Mouse (Mus musculus) ES-Bruce4 (cell line): Measurements from ENCODE around the gene Nfkbia.

Source experiments
- CTCF ChIP-seq: IDR thresholded peaks from one replicate; pipeline ENCODE4 v1.8.1; 2011; ENCODE audit warnings: low read depth, low read length
- EP300 ChIP-seq: IDR thresholded peaks from 2 replicates; pipeline ENCODE4 v1.6.1; 2011; ENCODE audit warnings: low read depth, low read length; ENCODE audit not compliant: insufficient read depth
- POLR2A ChIP-seq: IDR thresholded peaks from one replicate; pipeline ENCODE4 v1.8.1; 2011; ENCODE audit warnings: low read length; ENCODE audit not compliant: insufficient read depth

DNA sequence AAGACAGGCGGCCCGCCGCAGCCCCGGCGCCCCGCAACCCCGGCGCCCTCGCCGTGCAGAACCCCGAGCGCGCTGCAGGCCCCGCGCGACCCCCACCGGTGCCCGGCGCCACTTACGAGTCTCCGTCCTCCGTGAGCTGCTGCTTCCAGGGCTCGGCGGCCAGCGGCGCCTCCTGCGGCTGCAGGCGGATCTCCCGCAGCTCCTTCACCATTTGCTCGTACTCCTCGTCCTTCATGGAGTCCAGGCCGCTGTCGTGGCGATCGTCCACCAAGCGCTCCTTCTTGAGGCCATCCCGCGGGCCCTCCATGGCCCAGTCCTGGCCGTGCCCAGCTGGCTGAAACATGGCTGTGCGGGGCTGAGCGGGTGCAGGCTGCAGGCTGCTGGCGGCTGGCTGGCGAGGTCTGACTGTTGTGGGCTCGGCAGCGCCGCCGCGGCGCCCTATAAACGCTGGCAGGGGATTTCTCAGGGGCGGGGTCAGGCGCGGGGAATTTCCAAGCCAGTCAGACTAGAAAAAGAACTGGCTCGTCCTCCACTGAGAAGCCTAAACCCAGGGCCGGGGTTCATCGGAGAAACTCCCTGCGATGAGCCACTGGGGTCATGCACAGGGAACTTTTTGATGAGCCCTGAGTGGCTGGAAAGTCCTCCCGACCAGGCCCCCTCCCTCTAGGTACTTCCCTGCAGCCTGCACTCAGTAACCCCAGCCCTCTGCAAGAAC, at the start of gene Nfkbia:
- TF ChIP-seq POLR2A (no peak), CTCF (no peak), EP300 (no peak)
